Mouse (Mus musculus) erythroblast, embryonic 14.5 days (primary cell): ENCODE results near the gene Trp53bp2.

Experiments
- GATA1 ChIP-seq: IDR thresholded peaks from 2 replicates; pipeline ENCODE4 v1.6.1; 2012; ENCODE audit warnings: low read length, inconsistent platforms, mixed read lengths
- TAL1 ChIP-seq: IDR thresholded peaks from 3 replicates; pipeline ENCODE4 v1.6.1; 2012; ENCODE audit warnings: low read length, inconsistent platforms, mixed read lengths

- TF ChIP-seq GATA1, result no peak
- no peak for TF ChIP-seq TAL1
These were observed 9.1 kb upstream of the Trp53bp2 start for GRCm38 (mm10) chr1:182399908-182400307.
